Mouse (Mus musculus) heart, postnatal 0 days (tissue): ENCODE measurements around the gene Csf2rb. TPM values are rescaled to one million over a fixed set of nuclear protein-coding genes. Genes with fewer than 3 reads are reported as not detected.
A peak's percentile ranks its signal among the peaks of the same experiment; 100 is the strongest.

Experiments used
- ATAC-seq: fragments of 200-750 bp; cut with Nextera tagmentation; 2 replicates; pipeline ENCODE4 v1.8.0; 2017; ENCODE audit warnings: low read depth, moderate number of reproducible peaks, moderate library complexity; ENCODE audit not compliant: insufficient read depth
- DNase-seq: peaks from one replicate; pipeline ENCODE4 v3.0.0-alpha.2; 2016; ENCODE audit warnings: low spot score
- H3K27ac ChIP-seq: fragments of 300-500 bp; sonication (generic); 2 replicates; pipeline ENCODE4 v1.5.1; 2014; ENCODE audit warnings: low read depth, mild to moderate bottlenecking
- H3K27me3 ChIP-seq: fragments of 300-500 bp; sonication (generic); 2 replicates; pipeline ENCODE4 v1.6.1; 2014; ENCODE audit warnings: low read length, mixed read lengths; ENCODE audit not compliant: control insufficient read depth, insufficient read depth
- H3K36me3 ChIP-seq: fragments of 300-500 bp; sonication (generic); replicated peaks from 2 replicates; pipeline ENCODE4 v1.6.1; 2014; ENCODE audit warnings: low read length, mixed read lengths; ENCODE audit not compliant: control insufficient read depth, insufficient read depth
- H3K4me1 ChIP-seq: fragments of 300-500 bp; sonication (generic); 2 replicates; pipeline ENCODE4 v1.6.1; 2014; ENCODE audit warnings: antibody characterized with exemption; ENCODE audit not compliant: control insufficient read depth, insufficient read depth
- H3K4me2 ChIP-seq: fragments of 300-500 bp; sonication (generic); 2 replicates; pipeline ENCODE4 v1.6.1; 2014; ENCODE audit warnings: low read depth, mild to moderate bottlenecking, low read length, moderate library complexity
- H3K4me3 ChIP-seq: fragments of 300-500 bp; sonication (generic); 2 replicates; pipeline ENCODE4 v1.5.1; 2014; ENCODE audit warnings: low read depth, low read length
- H3K9ac ChIP-seq: fragments of 300-500 bp; sonication (generic); replicated peaks from 2 replicates; pipeline ENCODE4 v1.6.1; 2014; ENCODE audit warnings: low read depth, low read length, mixed read lengths
- H3K9me3 ChIP-seq: fragments of 300-500 bp; sonication (generic); replicated peaks from 2 replicates; pipeline ENCODE4 v1.6.1; 2016; ENCODE audit warnings: low read length; ENCODE audit not compliant: control insufficient read depth
- CTCF ChIP-seq: IDR thresholded peaks from 2 replicates; pipeline ENCODE4 v1.5.1; 2016; ENCODE audit warnings: antibody characterized with exemption, control low read depth, low read depth
- EP300 ChIP-seq: IDR thresholded peaks from 2 replicates; pipeline ENCODE4 v1.6.1; 2016; ENCODE audit warnings: antibody characterized with exemption, low read depth
- WGBS: fragments of 180-500 bp; shearing (Covaris S2); extraction: QIAGEN DNeasy Blood & Tissue Kit; methylation state at CpG from one replicate; pipeline ENCODE4 v1.1.7; 2014; 5-methylcytosine and 5-hydroxymethylcytosine counted together
- polyA plus RNA-seq: library from polyadenylated mRNA; unstranded; fragments of >200 nt; fragmentation: Nextera tagmentation; extraction: Ambion mirVana; gene quantifications from 2 replicates; pipeline ENCODE4 v1.2.1, GENCODE M21; 2015
- total RNA-seq: library from RNA; depleted of rRNA; stranded (reverse); fragments of >200 nt; gene quantifications from 2 replicates; pipeline ENCODE4 v1.2.3, GENCODE M21; 2014; ENCODE audit warnings: low replicate concordance

The Csf2rb gene
- total and polyA plus RNA-seq, 2 experiments from 2014 or later, result 0.79 to 3.5 TPM

DNA sequence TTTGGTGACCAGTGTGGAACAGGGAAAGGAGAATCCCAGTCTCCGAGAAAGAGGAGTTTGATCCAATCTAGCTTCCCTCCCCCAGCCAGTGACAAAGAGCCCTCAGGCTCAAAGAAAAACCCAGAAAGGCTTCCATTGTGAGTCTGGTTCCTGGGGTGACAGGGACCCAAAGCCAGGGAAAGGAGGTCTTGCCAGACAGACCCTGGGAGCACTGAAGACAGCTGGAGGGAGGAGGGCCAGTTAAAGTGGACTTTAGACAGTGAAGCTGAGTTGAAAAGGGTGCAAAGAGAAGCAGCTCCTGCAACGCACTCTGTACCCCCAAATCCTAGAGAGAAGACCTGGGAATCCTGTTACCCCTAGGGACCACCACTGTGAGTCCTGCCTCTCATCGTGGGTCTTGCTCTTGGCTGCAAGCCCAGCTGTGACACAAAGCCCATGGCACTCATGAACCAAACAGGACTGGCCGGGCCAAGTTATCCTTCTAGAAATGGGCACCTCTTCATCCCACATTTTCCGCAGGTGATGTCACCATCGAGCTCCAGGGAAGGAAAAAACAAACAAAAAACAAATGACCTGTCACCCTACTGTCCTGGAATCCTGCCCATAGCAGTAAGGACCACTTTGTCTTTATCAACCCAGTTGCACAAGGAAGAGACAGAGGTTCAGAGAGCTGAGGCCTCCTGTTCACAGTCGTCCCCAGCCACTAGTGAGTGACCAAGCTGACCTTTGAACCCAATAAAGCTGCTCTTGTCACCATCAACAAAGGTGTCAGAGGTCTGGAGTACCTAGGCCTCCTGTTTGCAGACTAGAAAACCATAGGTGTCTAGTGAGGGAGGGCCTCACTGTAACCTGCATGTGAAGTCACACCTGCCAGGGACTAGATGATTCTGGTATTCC, 58.9 kb downstream of the Csf2rb start:
- TF ChIP-seq CTCF, result no peak
- no peak for TF ChIP-seq EP300
- Histone ChIP-seq H3K36me3 (no peaks in the 10 kb centered on the region), H3K27ac (peak overlapping the region; percentile 45), H3K27me3 (no peaks in the 10 kb centered on the region), H3K9ac (no peak overlapping the region), H3K4me1 (peaks cover 12% of the 10 kb centered on the region), H3K4me3 (no peak overlapping the region), H3K4me2 (no peak overlapping the region), H3K9me3 (no peaks in the 10 kb centered on the region)
- no peak for ATAC-seq
- WGBS, result 47% methylated on average over 7 of the region's 7 CpGs
- DNase-seq, result no peak

GRCm38 (mm10) chr15:78385564-78385963, 60.0 kb downstream of the Csf2rb start:
- Histone ChIP-seq H3K27ac (no peak overlapping the region), H3K4me1 (peaks cover 12% of the 10 kb centered on the region), H3K4me2 (no peak overlapping the region), H3K9me3 (no peaks in the 10 kb centered on the region), H3K4me3 (no peak overlapping the region), H3K36me3 (no peaks in the 10 kb centered on the region), H3K9ac (no peak overlapping the region), H3K27me3 (no peaks in the 10 kb centered on the region)
- no peak for TF ChIP-seq EP300
- no peak for TF ChIP-seq CTCF
- WGBS, result 92% methylated on average over 1 of the region's 1 CpGs
- no peak for ATAC-seq
- DNase-seq, result no peak

DNA sequence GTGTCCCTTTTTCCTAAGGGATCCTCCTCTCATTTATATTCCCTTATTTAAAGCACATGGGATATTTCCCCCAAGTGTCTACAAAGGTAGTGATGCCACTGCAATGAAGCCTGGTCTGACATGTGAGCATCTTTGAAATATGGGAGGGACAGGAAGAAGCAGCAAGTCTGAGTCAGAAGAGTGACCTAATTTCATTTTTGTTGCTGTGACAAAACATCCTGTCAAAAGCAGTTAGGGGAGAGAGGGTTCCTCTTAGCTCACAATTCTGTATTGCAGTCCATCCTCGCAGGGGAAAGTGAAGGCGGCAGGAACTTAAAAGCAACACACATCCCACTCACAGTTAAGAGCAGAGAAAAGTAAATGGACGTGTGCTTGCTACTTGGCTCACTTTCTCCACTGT, 65.3 kb downstream of the Csf2rb start:
- WGBS, result 73% methylated on average over 3 of the region's 3 CpGs
- no peaks in the 10 kb centered on the region for H3K4me1 ChIP-seq
- ATAC-seq (no peak), DNase-seq (no peak)
- H3K9ac ChIP-seq, result no peak overlapping the region
- TF ChIP-seq CTCF (no peak), EP300 (no peak)
- no peaks in the 10 kb centered on the region for H3K36me3 ChIP-seq
- no peak overlapping the region for H3K4me3 ChIP-seq
- H3K27me3 ChIP-seq, result no peaks in the 10 kb centered on the region
- no peaks in the 10 kb centered on the region for H3K9me3 ChIP-seq
- no peak overlapping the region for H3K27ac ChIP-seq
- H3K4me2 ChIP-seq, result no peak overlapping the region

DNA sequence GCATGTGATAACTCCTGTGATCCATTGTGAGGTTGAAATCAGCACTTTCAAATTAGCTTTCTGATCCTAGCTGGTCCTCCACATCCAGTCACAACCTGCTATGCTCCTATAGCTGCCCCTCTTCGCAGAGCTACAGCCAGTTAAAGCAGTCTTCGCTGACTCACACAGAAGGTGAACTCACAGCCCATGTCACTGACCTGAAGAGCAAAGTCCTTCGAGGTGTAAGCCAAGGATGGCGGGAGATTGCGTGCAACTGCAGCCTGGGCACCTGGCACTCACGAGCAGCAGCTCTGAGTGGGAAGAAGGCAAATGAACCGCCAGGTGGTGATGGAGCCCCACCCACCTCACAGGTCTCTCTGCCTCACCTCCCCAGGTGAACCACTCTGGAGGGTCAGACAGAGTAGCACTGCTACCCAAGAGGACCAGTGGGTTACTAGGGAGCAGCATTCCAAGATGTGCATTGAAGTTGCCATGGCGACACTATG, 70.0 kb downstream of the Csf2rb start, which contains the start of gene Tex33:
Gene Tex33, minus strand, starts transcription at position 435 of the 485 bp plus-strand sequence.
- Histone ChIP-seq H3K9me3 (no peaks in the 10 kb centered on the region), H3K4me3 (no peak within 1 kb of the TSS), H3K27ac (no peak within 1 kb of the TSS), H3K27me3 (no peaks in the 10 kb centered on the region), H3K36me3 (no peaks in the 10 kb centered on the region; the same call in 1 of the 2 replicates), H3K4me1 (no peaks in the 10 kb centered on the region), H3K9ac (no peak within 1 kb of the TSS), H3K4me2 (no peak within 1 kb of the TSS)
- no peak for TF ChIP-seq CTCF
- TF ChIP-seq EP300, result no peak
- ATAC-seq, result no peak
- DNase-seq, result no peak
- WGBS, result 83% methylated on average over 8 of the region's 8 CpGs

- TF ChIP-seq EP300, result no peak
- Histone ChIP-seq H3K4me3 (no peak overlapping the region), H3K4me1 (peaks cover 36% of the 10 kb centered on the region), H3K27me3 (no peaks in the 10 kb centered on the region), H3K36me3 (no peaks in the 10 kb centered on the region; the same call in 1 of the 2 replicates), H3K4me2 (no peak overlapping the region), H3K9me3 (no peaks in the 10 kb centered on the region), H3K27ac (peak overlapping the region; percentile 79), H3K9ac (no peak overlapping the region)
- ATAC-seq (no peak), DNase-seq (peak; percentile 45)
- 60% methylated on average over 6 of the region's 6 CpGs for WGBS
These were observed 75.8 kb downstream of the Csf2rb start for GRCm38 (mm10) chr15:78401345-78401744.
